Mouse (Mus musculus) retina, adult 2 months (tissue): ENCODE measurements at regions not wholly inside any gene's neighbourhood (a gene's known extent, or its start where the extent isn't known, plus 50 kb on each side); places are given as distances from the start of the nearest gene placed in this dataset.

Experiments used
- DNase-seq: peaks from one replicate; pipeline ENCODE4 v3.0.0-alpha.2; 2012; ENCODE audit warnings: low read depth, low spot score

- DNase-seq, result no peak
These were observed 168.6 kb downstream of the Insc start for GRCm38 (mm10) chr7:114912109-114912508.

DNA sequence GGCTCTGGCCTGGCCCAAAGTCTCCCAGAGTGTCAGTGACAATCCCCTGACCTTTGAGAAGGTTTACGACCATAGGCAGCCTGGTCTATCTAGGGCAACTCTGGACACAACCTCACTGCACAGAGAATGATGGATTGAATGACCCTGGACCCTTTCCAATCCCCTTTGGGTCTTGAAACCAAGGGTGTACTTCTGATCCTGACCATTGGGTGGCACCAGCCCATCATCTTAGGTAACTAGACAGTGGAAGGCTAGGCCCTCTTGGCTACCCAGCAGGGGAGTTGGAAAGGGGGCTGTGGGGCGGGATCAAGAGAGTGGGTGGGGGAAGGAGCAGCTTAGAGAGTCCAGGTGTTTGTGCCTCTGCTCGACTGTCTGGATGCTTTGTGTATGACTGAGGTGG is 178.7 kb downstream of the Insc start:
- peak; percentile 11 for DNase-seq

DNA sequence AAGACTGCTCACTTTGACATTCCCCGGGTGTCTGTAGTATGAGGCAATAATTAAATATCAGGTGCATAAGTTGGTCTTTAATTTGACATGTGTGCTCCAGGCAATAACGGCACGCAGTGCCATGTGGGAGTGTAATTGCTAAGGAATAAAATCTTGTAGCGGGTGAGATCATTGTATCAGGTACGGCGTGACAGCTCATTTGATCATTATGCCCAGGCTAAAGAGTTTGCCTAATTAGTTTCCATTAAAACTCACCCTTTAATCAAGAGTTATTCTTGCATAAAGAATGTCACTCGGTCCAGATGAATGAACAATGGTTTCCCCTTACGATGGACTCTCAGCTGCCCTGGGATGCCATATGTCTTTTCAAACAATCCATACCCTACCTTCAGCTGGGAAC is 190.4 kb downstream of the Insc start:
- no peak for DNase-seq

GRCm38 (mm10) chr7:114950759-114951158 is 207.3 kb downstream of the Insc start:
- DNase-seq, result no peak

DNA sequence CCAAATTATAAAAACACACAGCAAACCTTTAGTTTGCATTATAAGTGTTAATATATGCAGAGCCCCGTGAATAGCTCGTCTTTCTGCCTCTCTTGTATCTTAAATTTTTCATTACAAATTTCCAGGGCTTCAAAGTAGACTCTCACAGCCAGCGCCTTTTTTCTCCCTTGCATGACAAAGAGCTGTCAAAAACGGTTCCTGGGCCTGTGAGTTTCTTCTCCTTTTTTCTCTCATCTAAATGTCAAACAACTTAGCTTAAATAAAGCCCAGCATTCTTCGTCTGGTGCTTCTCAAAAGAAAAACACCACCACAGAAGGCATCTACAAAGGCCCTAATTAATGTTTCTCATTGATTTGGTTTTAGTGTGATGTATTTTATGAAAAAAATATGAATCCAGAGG is 219.7 kb downstream of the Insc start:
- DNase-seq, result no peak

GRCm38 (mm10) chr7:114965923-114966322 is 222.4 kb downstream of the Insc start:
- no peak for DNase-seq

GRCm38 (mm10) chr7:114986481-114986880 is 243.0 kb downstream of the Insc start:
- DNase-seq, result no peak

GRCm38 (mm10) chr7:114991255-114991654 is 247.8 kb downstream of the Insc start:
- DNase-seq, result no peak

GRCm38 (mm10) chr7:114992440-114992839 is 248.9 kb downstream of the Insc start:
- no peak for DNase-seq

DNA sequence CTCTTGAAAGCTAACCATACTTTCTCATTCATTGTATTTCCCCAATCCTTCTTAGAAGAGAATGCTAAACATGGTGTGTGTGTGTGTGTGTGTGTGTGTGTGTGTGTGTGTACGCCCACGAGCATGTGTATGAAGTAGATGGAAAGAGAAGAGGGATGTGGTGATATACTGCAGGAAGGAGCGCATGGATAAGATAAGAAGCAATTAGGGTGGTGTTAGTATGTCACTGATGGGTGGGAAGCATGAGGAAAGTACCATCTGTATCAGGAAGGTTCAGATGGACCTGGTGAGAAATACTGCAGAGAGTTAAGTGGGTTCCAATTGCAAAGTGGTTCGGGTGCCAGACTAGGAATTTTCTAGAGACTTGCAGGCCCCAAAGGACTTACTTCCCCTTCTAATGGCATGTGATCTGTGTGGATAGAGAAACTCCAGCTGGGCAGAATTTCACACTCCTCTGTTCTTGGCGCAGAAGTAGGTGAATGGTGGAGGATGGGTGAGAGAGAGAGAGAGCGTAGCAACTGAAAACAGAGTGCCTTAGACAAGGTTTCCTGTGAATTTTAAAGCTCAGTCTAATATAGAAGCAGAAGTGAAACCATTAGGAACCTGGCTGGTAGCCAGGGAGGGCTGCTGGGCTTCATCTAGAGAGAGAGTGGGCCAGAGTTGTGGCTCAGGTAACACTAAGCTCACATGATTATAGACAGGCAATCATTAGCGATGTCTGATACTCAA is 257.5 kb downstream of the Insc start:
- DNase-seq, result no peak

GRCm38 (mm10) chr7:115014253-115014998 is 270.9 kb downstream of the Insc start:
- no peak for DNase-seq

GRCm38 (mm10) chr7:115019369-115019958 is 276.0 kb downstream of the Insc start:
- DNase-seq, result no peak

DNA sequence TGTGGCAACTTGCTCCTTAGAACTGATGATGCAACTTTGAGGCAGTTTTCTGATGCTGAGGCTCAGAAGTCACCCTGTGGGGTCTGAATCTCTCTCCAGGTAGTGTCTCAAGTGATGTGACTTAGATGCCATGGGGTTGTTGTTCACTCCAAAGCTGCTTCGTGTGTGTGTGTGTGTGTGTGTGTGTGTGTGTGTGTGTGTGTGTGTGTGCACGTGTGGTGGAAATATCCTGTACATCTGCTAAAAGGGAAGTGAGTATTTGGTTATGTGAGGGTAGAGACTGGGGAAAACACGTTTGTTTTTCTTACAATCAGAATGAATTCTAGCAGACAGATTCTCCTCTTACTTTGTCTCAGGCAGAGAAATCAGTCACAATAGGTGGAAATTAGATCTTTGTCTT is 276.5 kb downstream of the Insc start:
- DNase-seq, result no peak

DNA sequence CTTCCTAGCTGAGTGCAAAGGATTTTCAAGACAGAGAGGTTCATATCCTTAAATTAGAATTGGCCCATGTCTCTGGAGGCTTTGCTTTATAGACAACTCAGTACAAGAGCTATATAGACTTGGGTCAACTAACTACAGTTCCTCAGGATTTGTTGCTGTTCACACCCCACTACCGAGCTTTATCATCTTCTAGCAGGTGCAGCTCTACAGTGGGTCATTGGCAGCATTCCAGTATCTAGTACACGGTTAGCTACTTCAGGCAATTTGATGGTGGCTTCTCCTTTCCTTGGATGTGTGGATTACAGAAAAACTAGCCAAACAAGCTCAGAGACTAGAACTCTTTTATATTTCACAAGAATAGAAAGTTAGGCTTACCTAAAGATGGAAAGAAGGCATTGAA is 282.3 kb downstream of the Insc start:
- no peak for DNase-seq

GRCm38 (mm10) chr7:115027685-115028084 is 284.2 kb downstream of the Insc start:
- no peak for DNase-seq

DNA sequence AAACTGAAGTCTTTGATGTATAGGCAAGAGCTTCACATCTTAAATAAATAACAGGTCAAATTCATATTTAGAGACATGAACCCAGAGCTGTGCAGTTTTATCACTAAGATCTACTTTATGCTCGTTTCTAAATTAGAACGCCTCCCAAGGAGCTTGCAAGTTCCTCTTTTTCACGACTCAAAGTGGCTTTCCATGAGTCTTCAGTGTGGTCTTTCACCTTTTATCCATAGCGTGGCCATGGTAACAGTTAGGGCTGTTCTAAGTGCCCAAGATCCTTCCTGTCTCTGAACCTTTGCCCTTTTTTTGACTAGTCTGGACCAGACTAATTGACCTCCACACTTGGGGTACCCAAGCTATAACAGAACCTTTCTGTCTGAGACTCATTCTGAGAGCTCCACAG is 290.5 kb downstream of the Insc start:
- no peak for DNase-seq

DNA sequence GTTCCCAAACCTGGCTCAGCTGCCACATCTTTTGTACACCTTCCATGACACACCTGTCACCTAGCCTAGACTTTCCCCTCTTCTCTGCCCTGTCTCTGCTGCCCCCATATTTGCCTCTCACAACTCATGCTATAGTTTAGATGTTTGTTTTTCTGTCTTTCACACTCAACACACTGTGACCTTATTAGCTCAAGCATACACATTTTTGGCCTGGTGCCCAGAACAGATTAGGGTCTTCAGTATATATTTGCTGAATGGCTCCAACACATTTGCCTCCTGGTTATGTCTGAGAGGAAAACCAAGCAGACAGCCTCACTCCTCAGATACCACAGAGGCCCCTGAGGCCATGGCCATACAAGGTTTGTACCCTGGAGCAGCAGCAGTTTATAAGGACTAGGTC is 312.0 kb downstream of the Insc start:
- no peak for DNase-seq

- no peak for DNase-seq
These were observed 313.6 kb downstream of the Insc start for GRCm38 (mm10) chr7:115056992-115057645.

GRCm38 (mm10) chr7:115057736-115058135 is 314.2 kb downstream of the Insc start:
- DNase-seq, result no peak

DNA sequence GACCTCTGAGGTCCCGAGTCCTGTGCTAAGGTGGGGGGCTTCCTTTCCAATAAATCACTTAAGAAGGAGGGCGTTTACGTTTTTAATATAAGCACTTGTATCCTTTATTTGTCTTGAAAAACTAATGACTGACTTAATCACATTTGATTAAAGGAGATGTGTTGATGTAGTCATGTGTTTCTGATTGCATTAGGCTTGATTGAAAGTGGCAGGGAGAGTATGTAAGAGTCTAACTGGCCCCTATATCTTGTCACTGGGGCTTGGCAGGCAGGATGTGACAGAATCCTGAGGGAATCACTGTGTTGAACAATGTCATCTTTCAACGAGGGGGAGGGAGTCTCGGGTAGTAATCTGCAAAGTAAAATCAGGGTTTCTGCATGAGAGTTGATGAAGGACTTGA is 316.7 kb downstream of the Insc start:
- DNase-seq, result no peak

GRCm38 (mm10) chr7:115062817-115063216 is 319.3 kb downstream of the Insc start:
- DNase-seq, result no peak

DNA sequence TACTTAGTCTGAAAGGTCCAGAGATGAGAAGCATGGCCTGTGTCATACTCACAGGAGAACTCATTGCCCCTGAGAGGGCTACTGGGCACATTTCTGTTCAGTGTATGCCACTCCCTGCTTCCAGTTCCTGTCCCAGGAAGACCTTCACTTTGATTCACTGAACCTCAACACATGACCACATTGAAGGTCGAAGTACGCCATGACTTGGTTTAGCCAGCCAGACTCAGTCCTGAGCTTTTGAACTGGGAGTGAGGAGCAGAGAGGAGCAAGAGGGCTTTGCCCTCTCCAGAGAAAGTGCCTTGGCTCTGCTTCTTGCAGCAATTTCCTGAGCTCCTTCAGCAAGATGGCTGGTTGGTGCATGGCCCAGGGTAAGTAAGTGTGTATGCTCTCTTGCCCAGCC is 324.1 kb downstream of the Insc start:
- no peak for DNase-seq
